Mouse (Mus musculus): Measurements from ENCODE around the gene Col26a1. TPM values are rescaled to one million over a fixed set of nuclear protein-coding genes. Genes with fewer than 3 reads are reported as not detected.

Gene Col26a1
- polyA plus RNA-seq, 1 experiment from 2014 or later: 13.4 TPM

DNA sequence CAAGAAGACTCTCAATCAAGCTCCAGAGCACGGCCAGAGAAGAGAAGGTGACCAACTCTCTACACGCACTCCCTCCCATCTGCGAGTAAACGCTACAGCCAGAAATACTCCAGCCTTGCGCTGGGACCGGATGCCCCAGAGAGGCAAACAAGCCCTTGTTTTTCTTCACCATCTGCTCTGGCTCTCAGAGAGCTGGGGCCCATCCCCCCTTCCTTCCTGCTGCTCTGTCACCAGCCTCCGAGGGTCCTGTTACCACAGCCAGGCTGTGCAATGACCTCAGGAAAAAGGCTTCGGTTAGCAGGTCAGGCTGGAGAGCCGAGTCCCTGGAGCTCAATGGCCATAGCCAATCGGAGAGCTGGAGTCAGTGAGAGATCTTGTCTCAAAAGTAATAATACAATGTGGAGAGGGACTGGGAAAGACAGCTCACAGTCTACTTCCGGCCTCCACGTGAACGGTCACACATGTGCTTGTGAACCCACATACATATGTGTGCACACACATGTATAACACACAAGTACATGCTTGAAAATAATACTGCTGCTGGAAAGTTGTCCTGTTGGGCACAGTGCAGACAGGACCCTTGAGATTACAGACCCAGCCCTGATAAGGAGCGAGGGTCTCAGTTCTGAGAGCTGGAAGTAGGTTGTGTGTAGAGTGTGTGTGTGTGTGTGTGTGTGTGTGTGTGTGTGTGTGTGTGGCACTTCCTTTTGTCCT is 18.9 kb downstream of the Col26a1 start:
- no peak overlapping the region for H3K4me2 ChIP-seq (ENCODE audit: low read depth, low read length)

GRCm38 (mm10) chr5:136863276-136863675 is 19.7 kb downstream of the Col26a1 start:
- Histone ChIP-seq H3K36me3 (ENCODE audit: control insufficient read depth, insufficient read depth, low read length) (no peaks in the 10 kb centered on the region), H3K4me3 (replicated peaks; ENCODE audit: low read length) (no peak overlapping the region), H3K27me3 (ENCODE audit: control insufficient read depth, insufficient read depth, low read length) (no peaks in the 10 kb centered on the region), H3K9me3 (replicated peaks; ENCODE audit: control insufficient read depth, low read length) (no peaks in the 10 kb centered on the region), H3K9ac (ENCODE audit: low read length) (no peak overlapping the region), H3K27ac (ENCODE audit: low read length) (peak overlapping the region; percentile 82), H3K4me1 (ENCODE audit: control insufficient read depth, insufficient read depth, low read length) (peaks cover 20% of the 10 kb centered on the region), H3K4me2 (ENCODE audit: low read depth, low read length) (no peak overlapping the region)
- ATAC-seq (ENCODE audit: insufficient read depth, low FRiP score): no peak
- WGBS: 65% methylated on average over 9 of the region's 9 CpGs

More for the DNA sequence above, 18.9 kb downstream of the Col26a1 start:
- no peaks in the 10 kb centered on the region for H3K27me3 ChIP-seq (ENCODE audit: control insufficient read depth, insufficient read depth, low read length)
- H3K36me3 ChIP-seq (ENCODE audit: control insufficient read depth, insufficient read depth, low read length): no peaks in the 10 kb centered on the region
- H3K4me1 ChIP-seq (ENCODE audit: control insufficient read depth, insufficient read depth, low read length): peaks cover 20% of the 10 kb centered on the region
- H3K27ac ChIP-seq (ENCODE audit: low read length): peak overlapping the region; percentile 82
- no peaks in the 10 kb centered on the region for H3K9me3 ChIP-seq (replicated peaks; ENCODE audit: control insufficient read depth, low read length)
- WGBS: 12% methylated on average over 14 of the region's 14 CpGs
- 0 out of 2 replicates have a peak overlapping the region, but pooled peaks have one; percentile 20 for H3K9ac ChIP-seq (ENCODE audit: low read length)
- peak; percentile 83 for ATAC-seq (ENCODE audit: insufficient read depth, low FRiP score)
- no peak overlapping the region for H3K4me3 ChIP-seq (replicated peaks; ENCODE audit: low read length)

DNA sequence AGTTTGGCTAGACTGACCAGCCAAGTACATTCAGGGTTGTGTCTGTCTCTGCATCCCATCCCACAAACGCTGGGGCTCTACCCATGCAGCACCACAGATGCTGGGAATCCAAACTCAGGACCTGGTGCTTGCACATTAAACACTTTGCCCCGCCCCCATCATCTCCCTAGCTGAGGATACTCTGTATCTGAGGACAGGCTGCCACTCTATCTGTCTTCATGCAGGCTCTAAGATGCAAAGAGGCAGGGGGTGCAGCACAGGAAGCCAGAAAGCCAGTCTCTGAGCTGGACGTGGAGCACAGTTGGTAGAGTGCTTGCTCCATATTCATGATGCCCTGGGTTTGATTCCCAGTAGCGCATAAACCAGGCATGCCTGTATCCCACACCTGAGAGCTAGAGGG is 20.2 kb downstream of the Col26a1 start:
- ATAC-seq (ENCODE audit: insufficient read depth, low FRiP score): no peak
- Histone ChIP-seq H3K4me1 (ENCODE audit: control insufficient read depth, insufficient read depth, low read length) (peaks cover 20% of the 10 kb centered on the region), H3K36me3 (ENCODE audit: control insufficient read depth, insufficient read depth, low read length) (no peaks in the 10 kb centered on the region), H3K27ac (ENCODE audit: low read length) (peak overlapping the region; percentile 18; the same call in 1 of the 2 replicates), H3K4me3 (replicated peaks; ENCODE audit: low read length) (no peak overlapping the region), H3K9me3 (replicated peaks; ENCODE audit: control insufficient read depth, low read length) (no peaks in the 10 kb centered on the region), H3K4me2 (ENCODE audit: low read depth, low read length) (no peak overlapping the region), H3K27me3 (ENCODE audit: control insufficient read depth, insufficient read depth, low read length) (no peaks in the 10 kb centered on the region), H3K9ac (ENCODE audit: low read length) (no peak overlapping the region)
- 52% methylated on average over 4 of the region's 4 CpGs for WGBS

DNA sequence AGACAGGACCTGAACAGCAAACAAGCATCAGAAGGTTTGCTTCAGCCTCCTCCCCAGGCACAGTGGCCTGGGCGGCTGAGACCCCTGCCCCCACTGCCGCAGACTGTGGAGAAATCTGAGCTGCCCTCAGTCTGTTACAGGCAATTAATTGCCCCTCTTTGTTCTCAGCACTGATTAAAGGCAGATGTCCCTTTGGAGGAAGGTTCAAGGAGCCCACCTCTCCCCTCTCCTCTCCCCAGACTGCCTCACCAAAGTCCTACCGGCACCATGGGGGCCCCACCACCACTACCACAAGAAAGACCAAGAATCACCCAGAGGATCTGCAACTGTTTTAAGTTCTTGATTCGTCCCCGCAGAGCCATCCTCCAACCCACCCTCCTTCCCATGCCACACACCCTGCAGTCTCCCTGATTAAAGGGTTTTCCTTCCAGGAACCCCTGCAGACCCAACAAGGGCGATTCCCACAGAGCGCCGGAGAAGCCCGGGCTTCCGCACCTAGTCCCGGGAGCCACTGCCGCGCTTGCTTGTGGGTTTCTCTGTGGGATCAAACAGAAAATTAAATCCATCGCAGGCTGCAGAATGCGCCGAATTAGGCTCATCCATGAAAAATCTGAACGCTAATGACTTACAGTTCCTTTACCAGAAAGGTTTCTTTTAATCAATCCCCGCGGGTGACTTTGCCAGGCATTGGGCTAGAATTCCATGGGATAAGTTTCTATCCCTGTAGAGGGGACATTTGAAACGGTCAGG is 21.6 kb downstream of the Col26a1 start:
- Histone ChIP-seq H3K4me1 (ENCODE audit: control insufficient read depth, insufficient read depth, low read length) (peaks cover 20% of the 10 kb centered on the region), H3K9me3 (replicated peaks; ENCODE audit: control insufficient read depth, low read length) (no peaks in the 10 kb centered on the region), H3K27me3 (ENCODE audit: control insufficient read depth, insufficient read depth, low read length) (no peaks in the 10 kb centered on the region), H3K4me3 (replicated peaks; ENCODE audit: low read length) (no peak overlapping the region), H3K27ac (ENCODE audit: low read length) (no peak overlapping the region; the same call in 1 of the 2 replicates), H3K36me3 (ENCODE audit: control insufficient read depth, insufficient read depth, low read length) (no peaks in the 10 kb centered on the region), H3K9ac (ENCODE audit: low read length) (peak overlapping the region; percentile 17), H3K4me2 (ENCODE audit: low read depth, low read length) (peak overlapping the region; percentile 33)
- ATAC-seq (ENCODE audit: insufficient read depth, low FRiP score): no peak
- WGBS: 23% methylated on average over 20 of the region's 20 CpGs

GRCm38 (mm10) chr5:136850716-136851115 is 32.3 kb downstream of the Col26a1 start:
- ATAC-seq (ENCODE audit: insufficient read depth, low FRiP score): no peak
- Histone ChIP-seq H3K9ac (ENCODE audit: low read length) (no peak overlapping the region), H3K9me3 (replicated peaks; ENCODE audit: control insufficient read depth, low read length) (no peaks in the 10 kb centered on the region), H3K4me1 (ENCODE audit: control insufficient read depth, insufficient read depth, low read length) (no peaks in the 10 kb centered on the region), H3K27me3 (ENCODE audit: control insufficient read depth, insufficient read depth, low read length) (no peaks in the 10 kb centered on the region), H3K27ac (ENCODE audit: low read length) (no peak overlapping the region), H3K36me3 (ENCODE audit: control insufficient read depth, insufficient read depth, low read length) (no peaks in the 10 kb centered on the region), H3K4me2 (ENCODE audit: low read depth, low read length) (no peak overlapping the region), H3K4me3 (replicated peaks; ENCODE audit: low read length) (no peak overlapping the region)
- WGBS: 94% methylated on average over 6 of the region's 6 CpGs

- Histone ChIP-seq H3K27ac (ENCODE audit: low read length) (no peak overlapping the region), H3K27me3 (ENCODE audit: control insufficient read depth, insufficient read depth, low read length) (no peaks in the 10 kb centered on the region), H3K4me3 (replicated peaks; ENCODE audit: low read length) (no peak overlapping the region), H3K4me2 (ENCODE audit: low read depth, low read length) (no peak overlapping the region), H3K9ac (ENCODE audit: low read length) (no peak overlapping the region), H3K4me1 (ENCODE audit: control insufficient read depth, insufficient read depth, low read length) (no peaks in the 10 kb centered on the region), H3K9me3 (replicated peaks; ENCODE audit: control insufficient read depth, low read length) (no peaks in the 10 kb centered on the region), H3K36me3 (ENCODE audit: control insufficient read depth, insufficient read depth, low read length) (no peaks in the 10 kb centered on the region)
- peak; percentile 33 for ATAC-seq (ENCODE audit: insufficient read depth, low FRiP score)
- 78% methylated on average over 19 of the region's 19 CpGs for WGBS
Measured at GRCm38 (mm10) chr5:136846385-136847264, 36.4 kb downstream of the Col26a1 start.

GRCm38 (mm10) chr5:136843930-136844329 is 39.1 kb downstream of the Col26a1 start:
- whole genome bisulfite sequencing: 53% methylated on average over 5 of the region's 5 CpGs
- no peak for ATAC-seq (ENCODE audit: insufficient read depth, low FRiP score)
- Histone ChIP-seq H3K4me1 (ENCODE audit: control insufficient read depth, insufficient read depth, low read length) (no peaks in the 10 kb centered on the region), H3K9ac (ENCODE audit: low read length) (no peak overlapping the region), H3K4me3 (replicated peaks; ENCODE audit: low read length) (no peak overlapping the region), H3K4me2 (ENCODE audit: low read depth, low read length) (no peak overlapping the region), H3K36me3 (ENCODE audit: control insufficient read depth, insufficient read depth, low read length) (no peaks in the 10 kb centered on the region), H3K27me3 (ENCODE audit: control insufficient read depth, insufficient read depth, low read length) (no peaks in the 10 kb centered on the region), H3K9me3 (replicated peaks; ENCODE audit: control insufficient read depth, low read length) (no peaks in the 10 kb centered on the region), H3K27ac (ENCODE audit: low read length) (no peak overlapping the region)

GRCm38 (mm10) chr5:136840036-136840435 is 43.0 kb downstream of the Col26a1 start:
- ATAC-seq (ENCODE audit: insufficient read depth, low FRiP score): no peak
- H3K4me3 ChIP-seq (replicated peaks; ENCODE audit: low read length): no peak overlapping the region
- H3K36me3 ChIP-seq (ENCODE audit: control insufficient read depth, insufficient read depth, low read length): no peaks in the 10 kb centered on the region
- no peak overlapping the region for H3K4me2 ChIP-seq (ENCODE audit: low read depth, low read length)
- no peaks in the 10 kb centered on the region for H3K4me1 ChIP-seq (ENCODE audit: control insufficient read depth, insufficient read depth, low read length)
- H3K27ac ChIP-seq (ENCODE audit: low read length): no peak overlapping the region
- H3K27me3 ChIP-seq (ENCODE audit: control insufficient read depth, insufficient read depth, low read length): no peaks in the 10 kb centered on the region
- no peak overlapping the region for H3K9ac ChIP-seq (ENCODE audit: low read length)
- 14% methylated on average over 8 of the region's 8 CpGs for WGBS
- H3K9me3 ChIP-seq (replicated peaks; ENCODE audit: control insufficient read depth, low read length): no peaks in the 10 kb centered on the region

Data from stomach, embryonic 16.5 days (tissue).